Mouse (Mus musculus) regulatory T cell (primary cell): ENCODE measurements around the gene Clptm1l.

Source experiments
- in situ Hi-C: fragments of 300-600 bp; cut with MboI, MseI; formaldehyde crosslinking; loops from one replicate; pipeline ENCODE4 v1.15.1; 2025; ENCODE audit warnings: high pct_unique_total_duplicates

Gene Clptm1l

DNA sequence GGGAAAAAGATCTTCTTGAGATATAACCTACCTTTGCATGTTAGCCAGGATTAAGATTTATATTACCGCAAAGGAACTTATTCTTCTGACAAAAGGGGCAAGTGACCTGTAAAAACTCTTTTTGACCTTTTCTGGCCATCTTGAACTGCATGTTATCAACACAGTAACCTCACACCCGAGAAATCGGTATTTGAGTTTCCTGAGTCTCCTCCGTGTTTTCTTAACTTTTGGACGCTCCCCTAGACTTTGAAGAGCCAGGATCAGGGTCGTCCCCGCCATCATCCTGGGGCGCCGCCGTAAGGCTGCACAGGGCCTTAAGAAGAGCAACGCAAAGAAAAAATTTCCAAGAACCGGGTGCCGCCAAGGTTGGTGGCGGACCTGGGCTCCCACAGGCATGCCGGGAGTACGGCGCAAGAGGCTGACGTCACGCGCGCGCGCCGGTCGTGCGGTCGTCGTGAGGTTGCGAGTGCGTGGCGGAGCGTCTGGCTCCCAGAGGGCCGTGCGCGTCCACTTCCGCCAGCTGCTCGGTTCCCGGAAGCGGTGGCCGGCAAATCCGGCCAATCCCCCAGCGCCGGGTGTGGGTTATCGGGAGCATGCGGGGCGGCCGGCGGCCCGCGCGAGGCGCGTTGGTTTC, at the start of gene Clptm1l:
Gene Clptm1l, plus strand, starts transcription at position 485 of the 634 bp plus-strand sequence.
- in situ Hi-C loops, result loop anchor here (5.0 kb wide), 1 partner anchor 276 kb away; the partner anchor contains the start of genes Mrpl36 and Ndufs6

DNA sequence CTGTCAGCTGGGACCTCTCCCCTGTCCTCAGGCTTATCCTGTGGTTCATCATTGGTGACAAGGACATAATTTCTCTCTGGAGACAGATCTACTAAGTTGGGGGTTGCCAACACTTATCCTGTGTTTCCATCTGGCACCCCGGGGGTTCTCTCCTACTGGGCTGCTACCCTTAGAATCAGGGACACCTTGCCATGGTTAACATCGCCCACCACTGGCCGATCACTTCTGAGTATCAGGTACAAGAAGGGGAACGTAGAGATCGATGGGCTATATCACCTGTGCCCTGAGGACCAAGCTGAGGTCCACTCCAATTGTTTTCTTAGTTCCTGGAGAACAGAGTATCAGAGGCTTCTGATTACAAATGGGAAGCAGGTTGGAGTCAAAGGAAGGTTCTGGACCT, 39.6 kb upstream of the Clptm1l start:
- in situ Hi-C loops, result no loop called here

DNA sequence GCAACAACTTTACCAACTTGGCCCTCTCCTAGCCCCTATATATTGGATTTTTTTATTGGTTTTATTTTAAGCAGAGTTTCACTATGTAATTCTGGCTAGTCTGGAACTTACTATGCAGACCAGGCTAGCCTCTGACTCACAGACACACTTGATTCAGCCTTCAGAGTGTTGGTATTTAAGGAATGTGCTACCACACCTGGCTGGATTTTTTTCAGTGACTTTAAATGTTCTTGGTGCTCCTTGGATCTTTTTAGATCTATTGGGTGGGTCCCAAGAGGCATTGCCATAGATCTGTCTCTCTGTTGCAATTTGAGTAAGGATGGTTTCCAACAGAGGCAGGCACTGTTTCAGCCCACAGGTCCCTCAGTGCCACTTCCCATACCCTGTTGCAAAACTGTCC, 28.8 kb upstream of the Clptm1l start:
- in situ Hi-C loops, result no loop called here

DNA sequence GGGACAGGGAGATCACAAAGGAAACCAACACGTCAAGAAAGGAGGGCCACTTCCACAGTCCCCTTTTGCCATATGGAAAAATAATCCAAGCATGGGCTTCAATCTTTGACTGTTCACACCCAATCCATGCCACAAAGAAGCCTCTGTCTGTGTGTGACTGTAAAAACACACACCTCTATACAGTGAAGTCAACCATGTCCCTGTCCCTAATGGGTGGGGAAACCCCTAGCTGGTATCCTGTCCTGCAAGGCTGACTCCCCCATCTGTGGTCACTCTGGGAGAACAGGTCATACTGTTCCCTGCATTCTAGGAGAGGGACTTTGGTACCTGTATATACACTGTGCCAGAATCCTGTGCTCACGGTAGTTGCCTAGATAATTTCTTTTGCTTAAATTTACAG, 26.5 kb upstream of the Clptm1l start:
- in situ Hi-C loops, result no loop called here

DNA sequence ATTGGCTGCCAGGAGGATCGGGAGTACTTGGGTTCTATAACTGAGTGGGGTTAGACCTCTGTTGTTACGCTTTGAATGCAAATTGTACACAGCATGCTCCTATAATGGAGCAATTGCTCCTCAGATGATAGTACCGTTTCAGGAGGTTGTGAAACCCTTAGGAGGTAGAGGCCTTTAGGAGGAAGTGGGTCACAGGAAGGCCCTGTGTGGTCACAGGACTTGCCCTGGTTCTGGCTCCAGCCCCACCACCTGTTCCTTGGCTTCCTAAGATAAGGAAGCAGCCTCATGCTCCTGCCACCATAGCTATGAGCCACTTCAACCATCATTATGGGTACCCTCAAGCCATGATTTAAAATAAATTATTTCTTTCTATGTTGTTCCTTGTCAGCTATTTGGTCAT, 12.3 kb upstream of the Clptm1l start:
- in situ Hi-C loops, result no loop called here

DNA sequence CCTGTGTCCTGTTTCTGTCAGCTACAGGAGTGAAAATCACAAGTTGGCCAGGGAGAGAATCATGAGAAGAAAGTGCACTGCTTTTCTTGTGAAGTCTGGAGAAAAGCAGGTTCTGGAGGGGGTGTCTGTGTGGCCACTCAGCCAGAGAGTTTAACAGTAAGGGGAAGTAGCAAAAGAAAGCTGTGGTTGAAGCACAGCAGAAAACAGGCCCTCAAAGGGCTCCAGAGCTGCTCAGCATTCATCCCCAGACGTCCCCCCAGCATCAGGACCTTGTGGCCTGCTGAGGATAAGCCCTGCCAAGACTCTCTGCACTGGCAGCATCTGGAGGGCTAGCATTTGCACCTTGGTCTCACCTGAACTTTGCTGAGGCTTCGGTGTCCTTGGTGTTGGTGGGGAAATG, 11.3 kb upstream of the Clptm1l start:
- in situ Hi-C loops, result no loop called here

DNA sequence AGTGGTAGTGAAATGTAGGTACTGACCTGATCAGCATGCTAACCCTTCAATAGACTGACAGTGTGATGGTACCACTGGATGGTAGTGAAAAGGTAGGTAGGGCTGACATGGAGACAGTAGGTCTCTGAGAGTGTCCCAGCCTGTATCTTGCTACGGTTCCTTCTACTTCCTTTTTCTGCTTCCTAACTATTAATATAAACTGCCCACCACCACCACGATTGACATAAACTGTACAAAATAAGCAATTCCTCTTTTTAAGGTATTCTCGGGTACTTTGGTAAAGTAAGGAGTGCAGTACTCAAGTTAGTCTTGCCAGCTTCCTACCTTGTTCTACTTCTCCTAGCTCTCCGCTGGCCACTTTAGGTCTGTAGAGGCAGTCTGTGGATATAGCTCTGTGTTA, 7.5 kb upstream of the Clptm1l start:
- in situ Hi-C loops, result no loop called here

DNA sequence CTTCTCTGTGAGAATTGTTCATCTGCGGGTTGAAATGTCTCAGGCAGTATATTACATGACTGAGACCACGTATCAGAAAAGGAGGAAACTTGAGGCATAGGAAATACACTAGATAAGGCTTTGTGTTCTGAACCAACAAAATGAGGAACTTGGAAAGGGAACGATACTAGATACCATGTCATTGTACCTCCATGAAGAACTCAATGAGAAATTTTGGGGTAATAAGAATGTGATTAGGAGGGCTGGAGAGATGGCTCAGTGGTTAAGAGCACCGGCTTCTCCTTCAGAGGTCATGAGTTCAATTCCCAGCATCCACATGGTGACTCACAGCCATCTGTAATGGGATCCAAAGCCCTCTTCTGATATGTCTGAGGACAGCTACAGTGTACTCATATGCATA, 3.6 kb upstream of the Clptm1l start:
- in situ Hi-C loops, result loop anchor here (5.0 kb wide), 1 partner anchor 273 kb away; the partner anchor contains the start of genes Mrpl36 and Ndufs6

DNA sequence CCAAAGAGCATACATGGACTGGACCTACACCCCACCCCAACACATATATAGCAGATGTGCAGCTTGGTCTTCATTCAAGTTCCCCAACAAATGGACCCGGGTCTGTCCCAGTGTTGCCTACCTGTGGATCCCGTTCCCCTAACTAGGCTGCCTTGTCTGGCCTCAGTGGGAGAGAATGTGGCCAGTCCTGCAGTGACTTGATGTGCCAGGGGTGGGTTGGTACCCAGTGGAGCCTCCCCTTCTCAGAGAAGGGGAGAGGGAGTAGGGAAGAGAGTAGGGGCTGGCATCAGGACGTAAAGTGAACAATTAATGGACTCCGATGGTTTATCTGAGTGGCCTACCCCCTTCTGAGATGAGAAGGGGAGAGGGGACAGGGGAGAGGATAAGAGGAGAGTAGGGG, 760 bp upstream of the Clptm1l start:
- in situ Hi-C loops, result loop anchor here (5.0 kb wide), 1 partner anchor 276 kb away; the partner anchor contains the start of genes Mrpl36 and Ndufs6

DNA sequence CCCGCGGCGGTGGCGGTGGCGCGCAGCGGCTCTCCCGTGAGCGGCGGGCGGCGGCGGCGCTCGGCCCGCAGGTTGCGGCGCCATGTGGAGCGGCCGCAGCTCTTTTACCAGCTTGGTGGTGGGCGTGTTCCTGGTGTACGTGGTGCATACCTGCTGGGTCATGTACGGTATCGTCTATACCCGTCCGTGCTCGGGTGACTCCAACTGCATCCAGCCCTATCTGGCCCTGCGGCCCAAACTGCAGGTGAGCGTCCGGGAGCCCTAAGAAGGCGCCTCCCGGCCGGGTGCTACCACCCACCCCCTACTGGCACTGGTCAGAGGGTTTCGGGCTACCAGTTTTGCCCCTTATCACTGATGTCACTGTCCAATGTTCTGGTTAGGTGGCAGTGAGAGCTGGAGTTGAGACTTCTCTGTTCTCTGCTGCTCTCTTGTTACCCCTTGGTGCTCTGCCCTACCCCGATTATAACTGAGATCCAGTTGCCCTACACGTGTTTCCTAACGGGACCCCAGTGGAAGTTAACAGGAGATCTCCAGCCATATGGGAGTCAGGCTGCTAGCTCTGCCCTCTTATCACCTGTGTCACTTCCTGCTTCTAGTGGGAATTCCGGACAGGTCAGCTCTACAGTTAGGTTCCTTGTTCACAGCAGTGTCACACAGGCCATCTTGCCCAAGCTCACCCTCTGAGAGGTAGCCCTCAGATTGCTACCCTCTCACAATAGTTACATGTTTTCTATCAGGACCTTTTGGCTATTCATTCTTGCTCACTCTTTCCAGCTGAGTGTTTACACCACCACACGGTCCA, 551 bp downstream of the Clptm1l start:
- in situ Hi-C loops, result loop anchor here (5.0 kb wide), 1 partner anchor 277 kb away; the partner anchor contains the start of genes Mrpl36 and Ndufs6

DNA sequence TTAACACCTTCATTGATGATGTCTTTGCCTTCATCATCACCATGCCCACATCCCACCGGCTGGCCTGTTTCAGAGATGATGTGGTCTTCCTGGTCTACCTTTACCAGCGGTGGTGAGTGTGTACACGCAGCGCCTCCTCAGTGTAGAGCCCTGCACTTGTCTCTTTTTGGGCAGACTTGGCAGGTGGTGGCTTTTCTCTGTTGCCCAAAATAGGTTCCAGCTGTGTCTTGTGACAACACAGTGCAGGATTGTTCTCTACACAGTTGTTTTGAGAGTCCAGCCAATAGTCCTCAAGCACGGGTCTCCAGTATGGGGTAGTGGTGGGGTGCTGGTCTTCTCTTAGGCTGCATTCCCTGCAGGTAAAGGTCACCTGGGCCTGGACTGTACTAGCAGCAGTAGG, 14.6 kb downstream of the Clptm1l start:
- in situ Hi-C loops, result no loop called here

DNA sequence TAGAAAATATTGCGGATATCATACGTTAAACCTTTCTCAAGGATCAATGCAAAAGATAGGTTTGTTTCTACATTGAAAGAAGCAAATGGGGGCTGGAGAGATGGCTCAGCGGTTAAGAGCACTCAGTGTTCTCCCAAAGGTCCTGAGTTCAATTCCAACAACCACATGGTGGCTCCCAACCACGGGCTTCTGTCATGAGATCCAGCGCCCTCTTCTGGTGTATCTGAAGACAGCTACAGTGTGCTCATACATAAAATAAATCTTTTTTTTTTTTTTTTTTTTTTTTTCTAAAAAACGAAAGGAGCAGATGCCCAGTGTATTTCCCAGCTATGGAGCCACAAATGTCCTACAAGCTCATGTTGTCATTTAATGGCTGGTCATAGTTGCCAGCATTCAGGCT, 16.8 kb downstream of the Clptm1l start:
- in situ Hi-C loops, result no loop called here

DNA sequence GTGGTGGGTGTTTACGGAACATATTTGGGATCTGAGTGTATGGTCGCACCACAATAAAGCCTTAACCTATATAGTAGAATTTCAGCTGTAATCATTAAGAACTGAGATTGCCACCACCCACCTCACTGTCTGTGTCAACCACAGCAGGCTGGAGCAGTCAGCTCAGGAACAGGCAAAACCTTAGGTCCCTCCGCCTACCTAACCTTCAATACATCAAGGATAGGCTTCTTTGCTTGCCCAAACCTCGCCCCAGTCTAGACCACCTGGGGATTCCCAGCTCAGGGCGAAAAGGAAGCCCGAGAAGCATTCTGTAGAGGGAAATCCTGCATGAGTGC, 22.6 kb downstream of the Clptm1l start:
- in situ Hi-C loops, result no loop called here

DNA sequence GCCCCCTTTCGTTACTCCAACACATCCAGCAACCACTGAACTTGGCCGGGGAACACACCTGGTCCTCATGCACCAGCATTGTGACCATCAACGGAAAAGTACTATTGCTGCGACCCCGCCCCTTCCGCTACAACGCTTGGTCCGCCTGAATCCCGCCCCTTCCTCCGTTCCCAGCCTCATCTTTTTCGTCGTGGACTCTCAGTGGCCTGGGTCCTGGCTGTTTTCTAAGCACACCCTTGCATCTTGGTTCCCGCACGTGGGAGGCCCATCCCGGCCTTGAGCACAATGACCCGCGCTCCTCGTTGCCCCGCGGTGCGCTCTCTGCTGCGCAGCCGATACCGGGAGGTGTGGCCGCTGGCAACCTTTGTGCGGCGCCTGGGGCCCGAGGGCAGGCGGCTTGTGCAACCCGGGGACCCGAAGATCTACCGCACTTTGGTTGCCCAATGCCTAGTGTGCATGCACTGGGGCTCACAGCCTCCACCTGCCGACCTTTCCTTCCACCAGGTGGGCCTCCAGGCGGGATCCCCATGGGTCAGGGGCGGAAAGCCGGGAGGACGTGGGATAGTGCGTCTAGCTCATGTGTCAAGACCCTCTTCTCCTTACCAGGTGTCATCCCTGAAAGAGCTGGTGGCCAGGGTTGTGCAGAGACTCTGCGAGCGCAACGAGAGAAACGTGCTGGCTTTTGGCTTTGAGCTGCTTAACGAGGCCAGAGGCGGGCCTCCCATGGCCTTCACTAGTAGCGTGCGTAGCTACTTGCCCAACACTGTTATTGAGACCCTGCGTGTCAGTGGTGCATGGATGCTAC, 23.1 kb downstream of the Clptm1l start, which contains the start of gene Tert:
Gene Tert, plus strand, starts transcription at position 167 of the 805 bp plus-strand sequence.
- in situ Hi-C loops, result no loop called here

DNA sequence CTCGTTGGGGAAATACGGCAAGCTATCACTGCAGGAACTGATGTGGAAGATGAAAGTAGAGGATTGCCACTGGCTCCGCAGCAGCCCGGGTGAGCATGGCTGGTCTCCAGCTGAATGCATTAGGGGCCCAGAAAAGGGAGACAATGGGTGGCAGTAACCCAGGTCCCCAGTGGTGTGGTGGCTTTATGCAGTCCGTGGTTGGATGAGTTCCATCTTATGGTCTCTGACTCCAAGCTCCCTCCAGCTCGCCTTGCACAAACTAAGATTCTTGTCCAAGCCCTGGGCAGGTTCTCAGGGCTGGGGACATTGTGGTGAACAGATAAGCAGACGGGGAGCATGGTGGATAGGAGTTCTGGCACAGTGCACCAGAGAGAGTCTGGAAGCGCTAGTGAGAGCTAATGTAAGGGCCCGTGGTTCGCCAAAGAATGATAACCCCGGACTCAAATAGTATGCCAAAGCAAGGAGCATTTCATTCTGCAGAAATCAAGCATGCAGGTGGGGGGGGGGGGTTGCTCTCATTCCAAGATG, 24.8 kb downstream of the Clptm1l start:
- in situ Hi-C loops, result no loop called here

DNA sequence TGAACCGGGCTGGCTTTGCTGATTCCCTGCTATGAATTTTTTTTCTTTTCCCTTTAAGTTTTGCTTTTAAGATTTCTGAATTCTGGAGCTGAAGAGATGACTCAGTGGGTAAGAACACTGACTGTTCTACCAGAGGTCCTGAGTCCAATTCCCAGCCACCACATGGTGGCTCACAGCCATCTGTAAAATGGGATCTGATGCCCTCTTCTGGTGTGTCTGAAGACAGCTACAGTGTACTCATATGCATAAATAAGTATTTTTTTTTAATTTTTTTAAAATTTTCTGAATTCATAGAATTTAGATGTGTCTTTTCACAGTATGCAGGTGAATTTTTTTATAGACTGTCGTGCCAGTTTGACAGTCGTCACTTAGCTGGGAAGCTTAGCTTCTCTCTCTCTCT, 28.0 kb downstream of the Clptm1l start:
- in situ Hi-C loops, result loop anchor here (10.0 kb wide), 1 partner anchor 207 kb away; no protein-coding TSS in a partner anchor

DNA sequence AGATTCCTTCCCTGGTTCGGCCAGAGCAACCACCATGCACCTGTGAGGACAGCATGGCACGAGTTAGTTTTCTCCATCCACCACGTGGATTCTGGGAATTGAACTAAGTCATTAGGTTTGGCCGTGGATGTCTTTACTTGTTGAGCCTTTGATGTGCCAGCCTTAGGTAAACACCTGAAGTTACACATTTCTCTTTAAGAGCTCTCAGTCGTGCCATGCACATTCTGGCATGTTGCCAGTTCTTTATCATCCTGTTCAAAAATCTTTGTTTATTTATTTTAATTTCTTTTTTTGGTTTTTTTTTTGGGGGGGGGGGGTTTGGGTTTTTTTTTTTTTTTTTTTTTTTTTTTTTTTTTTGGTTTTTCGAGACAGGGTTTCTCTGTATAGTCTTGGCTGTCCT, 34.0 kb downstream of the Clptm1l start:
- in situ Hi-C loops, result loop anchor here (10.0 kb wide), 1 partner anchor 213 kb away; no protein-coding TSS in a partner anchor

DNA sequence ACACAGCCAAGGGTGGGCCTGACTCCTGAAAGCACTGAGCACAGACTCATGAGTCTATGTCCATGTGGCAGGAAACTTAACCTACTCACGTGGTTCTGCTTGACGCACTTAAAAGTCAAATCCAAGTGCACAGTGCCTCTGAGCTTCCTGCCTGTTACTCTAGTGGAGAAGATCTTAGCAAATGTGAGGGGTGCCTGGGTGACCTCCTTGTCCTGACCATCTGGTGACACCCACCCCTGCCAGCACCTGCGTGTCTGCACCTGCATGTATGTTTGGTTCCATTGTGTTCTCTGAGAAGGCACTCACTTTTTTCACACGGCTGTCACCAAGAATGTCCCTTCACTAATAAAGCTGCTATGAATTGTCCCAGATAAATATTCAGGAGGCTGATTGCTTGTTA, 37.5 kb downstream of the Clptm1l start:
- in situ Hi-C loops, result no loop called here

DNA sequence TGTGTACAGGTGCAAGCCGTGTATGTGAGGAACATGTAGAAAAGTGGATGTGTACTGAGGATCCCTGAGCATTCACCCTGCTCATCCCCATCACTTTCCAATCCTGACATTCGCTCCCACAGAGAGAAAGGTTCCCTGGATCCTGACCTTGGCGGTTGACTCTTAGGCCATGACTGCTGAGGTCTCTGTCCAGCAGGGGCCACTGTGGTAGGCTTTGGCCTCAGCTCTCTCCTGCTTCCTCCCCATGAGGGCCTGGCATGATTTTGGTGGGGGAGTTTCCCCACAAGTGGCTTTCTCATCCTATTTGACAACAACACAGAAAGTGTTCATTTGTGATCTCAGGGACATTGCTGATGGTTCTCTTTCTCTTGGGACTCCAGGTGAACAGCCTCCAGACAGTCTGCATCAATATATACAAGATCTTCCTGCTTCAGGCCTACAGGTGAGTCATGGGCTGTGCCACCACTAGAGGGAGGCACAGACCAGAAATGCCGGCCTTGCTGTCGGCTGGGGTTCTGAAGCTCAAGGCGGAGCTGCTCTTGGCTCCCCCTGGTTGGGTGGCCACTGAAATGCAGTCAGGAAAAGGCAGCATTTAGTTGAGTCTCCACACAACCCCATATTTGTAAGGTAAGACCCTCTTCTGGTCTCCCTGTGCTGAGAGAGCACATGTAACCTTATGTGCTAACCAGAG, 42.7 kb downstream of the Clptm1l start:
- in situ Hi-C loops, result loop anchor here (5.0 kb wide), 2 partner anchors 41 to 181 kb away; no protein-coding TSS in a partner anchor

DNA sequence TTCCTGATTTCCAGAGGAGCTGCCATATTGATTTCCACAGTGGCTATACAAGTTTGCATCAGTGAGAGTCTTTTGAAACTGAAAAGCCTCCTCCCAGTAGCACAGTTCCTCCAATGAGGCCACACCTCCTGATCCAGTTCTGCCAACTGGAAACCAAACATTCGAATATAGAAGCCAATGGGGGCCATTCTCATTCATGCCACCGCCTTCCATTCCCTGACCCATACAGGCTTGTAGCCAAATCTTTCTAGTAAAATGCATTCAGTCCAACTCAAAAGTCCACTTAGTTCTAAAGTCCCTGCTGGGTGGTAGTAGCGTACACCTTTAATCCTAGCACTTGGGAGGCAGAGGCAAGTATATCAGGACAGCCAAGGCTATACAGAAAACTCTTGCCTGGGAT, 49.5 kb downstream of the Clptm1l start:
- in situ Hi-C loops, result no loop called here

DNA sequence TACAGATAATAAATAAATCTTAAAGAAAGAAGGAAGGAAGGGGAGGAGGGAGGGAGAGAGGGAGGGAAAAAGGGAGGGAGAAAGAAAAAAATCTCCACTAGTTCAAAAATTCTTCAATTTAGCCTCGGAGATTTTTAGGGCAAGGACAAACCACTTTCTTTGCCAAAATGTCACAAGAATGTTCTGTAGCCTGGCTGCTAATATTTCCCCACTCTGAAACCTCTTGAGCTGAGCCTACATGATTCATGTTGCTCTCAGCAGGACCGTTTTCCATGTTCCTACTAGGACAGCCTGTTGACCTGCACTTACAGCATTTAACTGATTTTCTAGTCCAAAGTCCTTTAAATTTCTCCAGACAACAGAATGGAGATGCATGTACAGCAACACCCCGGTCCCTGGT, 51.2 kb downstream of the Clptm1l start:
- in situ Hi-C loops, result no loop called here
